Mouse (Mus musculus) spleen, adult 2 months (tissue): ENCODE data around the gene Ssu72. TPM values are rescaled to one million over a fixed set of nuclear protein-coding genes. Genes with fewer than 3 reads are reported as not detected.

Experiments used
- DNase-seq, 2 experiments: peaks; one replicate each; pipeline versions ENCODE4 v3.0.0 to v3.0.0-alpha.2; 2012 to 2021; ENCODE audit warnings: low spot score in 2 of 2, low read depth in 1 of 2
- H3K27ac ChIP-seq: fragments of 200-500 bp; 2 replicates; pipeline ENCODE4 v1.5.1; 2012; ENCODE audit warnings: low read length, inconsistent platforms; ENCODE audit not compliant: insufficient read depth
- H3K27me3 ChIP-seq: fragments of 200-500 bp; 2 replicates; pipeline ENCODE4 v1.6.1; 2012; ENCODE audit warnings: mild to moderate bottlenecking, moderate library complexity, low read length, inconsistent platforms; ENCODE audit not compliant: control insufficient read depth, insufficient read depth
- H3K36me3 ChIP-seq: fragments of 200-500 bp; 2 replicates; pipeline ENCODE4 v1.6.1; 2012; ENCODE audit warnings: mild to moderate bottlenecking, low read length, inconsistent platforms; ENCODE audit not compliant: control insufficient read depth, insufficient read depth
- H3K4me1 ChIP-seq: fragments of 200-500 bp; 2 replicates; pipeline ENCODE4 v1.6.1; 2011; ENCODE audit warnings: inconsistent platforms; ENCODE audit not compliant: control insufficient read depth, insufficient read depth, insufficient read length
- H3K4me3 ChIP-seq: fragments of 200-500 bp; 2 replicates; pipeline ENCODE4 v1.5.1; 2011; ENCODE audit warnings: mild to moderate bottlenecking, inconsistent platforms; ENCODE audit not compliant: insufficient read depth, insufficient read length; ENCODE audit errors: extremely low read depth
- CTCF ChIP-seq: fragments of 200-500 bp; IDR thresholded peaks from 2 replicates; pipeline ENCODE4 v1.5.1; 2011; ENCODE audit warnings: mild to moderate bottlenecking, inconsistent platforms; ENCODE audit not compliant: insufficient read depth, insufficient read length, insufficient replicate concordance; ENCODE audit errors: extremely low read depth
- POLR2A ChIP-seq: fragments of 200-500 bp; IDR thresholded peaks from 2 replicates; pipeline ENCODE4 v1.6.1; 2011; ENCODE audit warnings: low read depth, low read length, inconsistent platforms
- WGBS: fragments of 180-500 bp; shearing (Covaris S2); methylation state at CpG from one replicate; pipeline ENCODE4 v1.1.7; 2018; 5-methylcytosine and 5-hydroxymethylcytosine counted together
- polyA plus RNA-seq: library from polyadenylated mRNA; depleted of rRNA; stranded (reverse); fragments of >200 nt; gene quantifications from 2 replicates; pipeline ENCODE4 v1.2.3, GENCODE M21; 2012

Ssu72 gene
- polyA plus RNA-seq, 1 experiment: 82.4 TPM

DNA sequence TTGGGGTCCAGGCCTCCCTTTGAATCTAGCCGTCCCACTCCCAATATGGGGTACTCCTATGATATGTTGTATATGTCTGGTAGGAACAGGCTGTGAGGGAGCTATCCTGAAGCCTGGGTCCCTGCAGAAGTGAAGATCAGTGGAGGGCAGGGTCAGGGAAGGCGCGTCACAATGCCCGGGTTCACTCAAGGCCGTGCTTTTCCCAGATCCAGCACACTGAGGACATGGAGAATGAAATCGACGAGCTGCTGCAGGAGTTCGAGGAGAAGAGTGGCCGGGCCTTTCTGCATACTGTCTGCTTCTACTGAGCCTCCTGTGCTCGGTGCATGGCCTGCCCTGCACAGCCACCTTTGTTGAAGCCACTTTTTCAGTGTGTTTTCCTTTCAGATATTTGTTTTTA, 28.7 kb downstream of the Ssu72 start:
- no peak for DNase-seq
- peaks cover 4% of the 10 kb centered on the region; the same call in 1 of the 2 replicates for H3K4me1 ChIP-seq
- WGBS: 91% methylated on average over 10 of the region's 10 CpGs
- H3K4me3 ChIP-seq: no peak overlapping the region
- no peak overlapping the region for H3K27ac ChIP-seq
- TF ChIP-seq POLR2A: no peak
- no peak for TF ChIP-seq CTCF
- H3K36me3 ChIP-seq: no peaks in the 10 kb centered on the region
- H3K27me3 ChIP-seq: no peaks in the 10 kb centered on the region

DNA sequence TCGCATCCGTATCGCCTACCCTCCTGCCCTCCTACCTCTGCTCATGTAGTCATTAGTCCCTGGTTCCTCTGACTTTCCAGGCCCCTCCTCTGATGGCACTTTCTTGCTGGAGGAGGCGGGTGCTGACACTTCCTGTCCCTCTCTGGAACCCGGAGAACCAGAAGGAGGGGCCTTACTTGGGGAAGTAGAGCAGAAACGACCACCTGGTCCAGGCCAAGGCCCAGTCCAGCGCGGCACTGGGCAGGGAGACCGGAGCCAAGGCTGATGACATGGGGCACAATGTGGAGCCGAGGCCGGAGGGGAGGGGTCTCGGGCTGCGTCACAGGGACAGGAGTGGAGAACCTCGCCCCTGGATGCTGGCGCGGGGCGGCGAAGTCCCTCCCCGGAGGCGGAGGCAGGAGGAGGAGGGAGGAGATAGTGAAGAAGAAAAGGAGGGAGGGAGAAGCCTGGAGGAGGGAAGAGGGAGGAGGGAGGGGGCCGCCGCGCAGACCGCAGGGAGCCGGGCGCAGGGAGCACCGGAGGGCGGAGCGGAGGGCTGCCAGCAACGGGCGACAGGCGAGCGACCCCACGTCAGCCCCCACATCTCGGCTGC, 29.8 kb downstream of the Ssu72 start, which contains the start of gene Tmem240:
Gene Tmem240, plus strand, starts transcription at position 451 of the 592 bp plus-strand sequence.
- DNase-seq: peak; percentile 26 to 61
- H3K27ac ChIP-seq: peak within 1 kb of the TSS; percentile 72
- 1% methylated on average over 33 of the region's 35 CpGs for WGBS

GRCm38 (mm10) chr4:155734951-155735702, 30.5 kb downstream of the Ssu72 start:
- no peak for TF ChIP-seq POLR2A
- TF ChIP-seq CTCF: no peak
- peak overlapping the region; percentile 65 for H3K4me3 ChIP-seq
- peaks cover 5% of the 10 kb centered on the region; the same call in 1 of the 2 replicates for H3K36me3 ChIP-seq
- WGBS: 1% methylated on average over 61 of the region's 79 CpGs
- H3K27ac ChIP-seq: peak overlapping the region; percentile 72
- DNase-seq: peak in 1 of 2 experiments; percentile 25
- H3K4me1 ChIP-seq: peaks cover 4% of the 10 kb centered on the region; the same call in 1 of the 2 replicates
- H3K27me3 ChIP-seq: no peaks in the 10 kb centered on the region

More for the DNA sequence above, 29.8 kb downstream of the Ssu72 start, which contains the start of gene Tmem240:
- no peaks in the 10 kb centered on the region for H3K27me3 ChIP-seq
- peaks cover under 1% of the 10 kb centered on the region; the same call in 1 of the 2 replicates for H3K36me3 ChIP-seq
- H3K4me1 ChIP-seq: peaks cover 4% of the 10 kb centered on the region; the same call in 1 of the 2 replicates
- TF ChIP-seq POLR2A (no peak; the same call in 1 of the 2 replicates), CTCF (no peak)
- H3K4me3 ChIP-seq: peak within 1 kb of the TSS; percentile 65

- no peak for TF ChIP-seq POLR2A
- TF ChIP-seq CTCF: no peak
- peak overlapping the region; percentile 65; the same call in 1 of the 2 replicates for H3K4me3 ChIP-seq
- 64% methylated on average over 5 of the region's 5 CpGs for WGBS
- H3K27me3 ChIP-seq: no peaks in the 10 kb centered on the region
- H3K27ac ChIP-seq: no peak overlapping the region
- H3K36me3 ChIP-seq: peaks cover 9% of the 10 kb centered on the region; the same call in 1 of the 2 replicates
- no peak for DNase-seq
- H3K4me1 ChIP-seq: peaks cover 4% of the 10 kb centered on the region; the same call in 1 of the 2 replicates
Measured at GRCm38 (mm10) chr4:155735788-155736187, 31.2 kb downstream of the Ssu72 start.

- H3K4me3 ChIP-seq: no peak overlapping the region
- H3K4me1 ChIP-seq: peaks cover 4% of the 10 kb centered on the region; the same call in 1 of the 2 replicates
- 95% methylated on average over 5 of the region's 5 CpGs for WGBS
Measured at GRCm38 (mm10) chr4:155736421-155736820, 31.8 kb downstream of the Ssu72 start.

DNA sequence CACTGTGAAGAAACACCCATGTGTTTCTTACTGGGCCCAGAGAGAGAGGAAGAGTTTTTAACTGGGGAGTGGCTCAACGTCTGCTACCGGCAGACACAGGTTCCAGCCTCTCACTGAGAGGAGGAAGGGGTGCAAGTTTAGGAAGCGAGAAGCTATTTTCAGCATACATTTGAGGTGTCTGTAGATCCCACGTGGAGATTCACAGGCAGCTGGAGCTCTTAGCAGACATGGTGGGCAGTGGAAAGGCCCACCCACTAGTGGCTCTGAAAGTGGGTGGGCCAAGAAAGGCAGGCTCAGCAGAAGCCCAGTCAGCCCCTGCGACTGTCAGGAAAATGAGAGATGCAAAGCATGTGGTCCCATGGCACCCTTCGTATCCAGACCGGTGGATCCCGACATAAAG, 33.7 kb downstream of the Ssu72 start:
- Histone ChIP-seq H3K27ac (no peak overlapping the region), H3K4me1 (peaks cover 4% of the 10 kb centered on the region; the same call in 1 of the 2 replicates), H3K27me3 (no peaks in the 10 kb centered on the region), H3K36me3 (peaks cover 9% of the 10 kb centered on the region; the same call in 1 of the 2 replicates), H3K4me3 (no peak overlapping the region)
- TF ChIP-seq POLR2A: no peak
- TF ChIP-seq CTCF: no peak
- DNase-seq: no peak
- WGBS: 70% methylated on average over 8 of the region's 8 CpGs

More at GRCm38 (mm10) chr4:155736421-155736820, 31.8 kb downstream of the Ssu72 start:
- no peak for TF ChIP-seq CTCF
- no peak for TF ChIP-seq POLR2A
- no peak for DNase-seq
- Histone ChIP-seq H3K27ac (no peak overlapping the region), H3K27me3 (no peaks in the 10 kb centered on the region), H3K36me3 (peaks cover 9% of the 10 kb centered on the region; the same call in 1 of the 2 replicates)

- no peaks in the 10 kb centered on the region for H3K27me3 ChIP-seq
- no peak overlapping the region for H3K27ac ChIP-seq
- H3K4me1 ChIP-seq: peaks cover 4% of the 10 kb centered on the region; the same call in 1 of the 2 replicates
- DNase-seq: no peak
- TF ChIP-seq CTCF: no peak
- no peak for TF ChIP-seq POLR2A
- H3K36me3 ChIP-seq: peaks cover 10% of the 10 kb centered on the region; the same call in 1 of the 2 replicates
- 92% methylated on average over 6 of the region's 6 CpGs for WGBS
- H3K4me3 ChIP-seq: no peak overlapping the region
Measured at GRCm38 (mm10) chr4:155739152-155739551, 34.6 kb downstream of the Ssu72 start.
